Mouse (Mus musculus) liver, adult (tissue): ENCODE data around the gene Pld3.

Source experiments
- GATA4 ChIP-seq: IDR thresholded peaks from 2 replicates; pipeline ENCODE4 v1.6.1; 2014; ENCODE audit warnings: mild to moderate bottlenecking, low read length; ENCODE audit not compliant: insufficient replicate concordance

Gene Pld3

GRCm38 (mm10) chr7:27486102-27486769 is 66.8 kb downstream of the Pld3 start:
- TF ChIP-seq GATA4, result no peak

DNA sequence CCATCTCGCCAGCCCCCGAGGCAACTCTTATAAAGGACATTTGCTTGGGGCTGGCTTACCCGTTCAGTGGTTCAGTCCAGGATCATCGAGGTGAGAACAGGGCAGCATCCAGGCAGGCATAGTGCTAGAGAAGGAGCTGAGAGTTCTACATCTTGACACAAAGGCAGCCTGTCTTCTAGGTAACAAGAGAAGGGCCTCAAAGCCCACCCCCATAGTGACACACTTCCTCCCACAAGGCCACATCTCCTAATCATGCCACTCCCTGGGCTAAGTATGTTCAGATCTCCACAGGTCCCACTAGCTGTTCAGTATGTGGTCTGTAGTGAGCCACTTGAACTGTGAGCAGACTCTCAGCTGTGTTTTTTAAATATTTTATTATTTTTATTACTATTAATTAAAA is 69.2 kb downstream of the Pld3 start:
- TF ChIP-seq GATA4, result no peak
